Mouse (Mus musculus) yolk sac, embryonic 10.5 days (tissue): Measurements from ENCODE around the gene Rad50.

Experiments used
- DNase-seq: peaks from one replicate; pipeline ENCODE4 v3.0.0-alpha.2; 2017; ENCODE audit warnings: low spot score

Gene Rad50

GRCm38 (mm10) chr11:53698521-53698920 is 8.6 kb downstream of the Rad50 start:
- no peak for DNase-seq

- no peak for DNase-seq
These were observed 15.1 kb downstream of the Rad50 start for GRCm38 (mm10) chr11:53691979-53692378.

GRCm38 (mm10) chr11:53682994-53683530 is 24.1 kb downstream of the Rad50 start:
- no peak for DNase-seq

DNA sequence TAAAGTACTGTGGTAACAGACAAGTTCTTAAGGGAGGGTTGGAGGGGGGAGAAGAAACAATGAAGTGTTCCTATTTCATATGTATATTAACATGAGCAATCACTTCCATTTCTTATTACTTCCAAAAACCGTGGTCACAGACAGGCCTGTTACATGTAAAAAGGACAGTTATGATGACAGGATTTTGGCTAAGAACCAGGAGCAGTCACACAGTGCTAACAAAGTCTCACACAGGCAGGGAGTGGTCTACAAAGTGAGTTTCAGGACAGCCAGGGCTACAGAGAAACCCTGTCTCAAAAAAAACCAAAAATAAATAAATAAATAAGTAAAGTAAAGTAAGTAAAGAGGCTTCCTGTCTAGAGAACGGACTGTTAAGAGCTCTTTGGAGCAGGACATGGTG is 24.9 kb downstream of the Rad50 start:
- no peak for DNase-seq

- DNase-seq, result no peak
These were observed 25.4 kb downstream of the Rad50 start for GRCm38 (mm10) chr11:53681686-53682085.

DNA sequence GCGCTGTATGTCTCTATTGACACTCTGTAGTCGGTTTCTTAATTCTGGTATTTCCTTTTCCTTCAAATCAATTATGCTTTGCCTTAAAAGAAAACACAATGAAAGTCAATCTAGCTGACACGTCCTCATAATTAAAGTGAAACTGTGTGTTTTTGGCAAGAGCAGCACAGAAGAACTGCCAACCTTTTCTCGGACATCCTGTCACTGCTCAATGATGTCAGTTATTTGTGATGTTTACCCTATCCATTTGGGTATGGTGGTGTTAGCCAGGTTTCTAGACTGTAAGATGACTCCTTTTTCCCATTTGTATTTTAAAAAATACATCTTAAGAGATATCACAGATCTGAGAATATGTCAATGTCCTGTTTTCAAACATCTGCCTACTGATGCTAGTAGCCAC is 27.0 kb downstream of the Rad50 start:
- DNase-seq, result no peak

GRCm38 (mm10) chr11:53671414-53671813 is 35.7 kb downstream of the Rad50 start:
- no peak for DNase-seq

DNA sequence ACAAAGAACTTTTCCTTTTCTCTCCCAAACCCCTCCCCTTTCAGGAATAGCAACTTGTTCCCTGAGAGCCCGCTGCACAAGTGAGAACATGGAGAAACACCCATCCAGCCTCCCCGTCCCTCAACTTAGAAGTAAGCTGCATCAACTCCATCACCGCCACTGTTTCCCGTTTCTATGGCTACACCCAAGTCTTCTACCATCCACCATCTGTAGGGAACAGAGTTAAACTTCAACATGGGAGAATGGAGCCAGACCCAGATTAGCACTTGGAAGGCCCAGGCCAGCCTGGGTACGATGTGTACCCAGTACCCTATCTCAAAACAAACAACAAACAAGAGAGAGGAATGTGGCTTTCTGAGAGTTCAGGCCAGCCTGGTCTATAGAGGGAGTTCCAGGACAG is 43.0 kb downstream of the Rad50 start:
- no peak for DNase-seq

GRCm38 (mm10) chr11:53662794-53663674 is 44.1 kb downstream of the Rad50 start:
- no peak for DNase-seq

DNA sequence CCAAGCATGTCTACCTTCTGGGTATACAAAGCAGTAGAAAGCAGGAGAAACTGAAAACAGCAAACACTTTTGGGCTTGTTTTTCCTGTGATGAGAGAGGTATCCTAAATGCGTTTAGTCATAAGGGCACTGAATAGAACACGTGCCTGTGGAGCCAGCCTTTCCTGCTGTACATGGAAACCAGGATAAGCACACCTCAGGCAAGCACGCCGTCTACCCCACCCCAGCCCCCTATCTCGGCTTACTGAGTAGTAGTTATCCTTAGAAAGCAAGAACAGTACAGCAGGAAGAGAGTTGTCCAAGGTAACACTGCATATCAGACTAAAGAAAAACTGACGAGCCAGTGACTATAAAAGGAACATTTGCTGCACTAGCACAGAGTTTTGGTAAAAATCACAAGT is 49.3 kb downstream of the Rad50 start:
- no peak for DNase-seq

GRCm38 (mm10) chr11:53657381-53657780 is 49.7 kb downstream of the Rad50 start:
- DNase-seq, result no peak

DNA sequence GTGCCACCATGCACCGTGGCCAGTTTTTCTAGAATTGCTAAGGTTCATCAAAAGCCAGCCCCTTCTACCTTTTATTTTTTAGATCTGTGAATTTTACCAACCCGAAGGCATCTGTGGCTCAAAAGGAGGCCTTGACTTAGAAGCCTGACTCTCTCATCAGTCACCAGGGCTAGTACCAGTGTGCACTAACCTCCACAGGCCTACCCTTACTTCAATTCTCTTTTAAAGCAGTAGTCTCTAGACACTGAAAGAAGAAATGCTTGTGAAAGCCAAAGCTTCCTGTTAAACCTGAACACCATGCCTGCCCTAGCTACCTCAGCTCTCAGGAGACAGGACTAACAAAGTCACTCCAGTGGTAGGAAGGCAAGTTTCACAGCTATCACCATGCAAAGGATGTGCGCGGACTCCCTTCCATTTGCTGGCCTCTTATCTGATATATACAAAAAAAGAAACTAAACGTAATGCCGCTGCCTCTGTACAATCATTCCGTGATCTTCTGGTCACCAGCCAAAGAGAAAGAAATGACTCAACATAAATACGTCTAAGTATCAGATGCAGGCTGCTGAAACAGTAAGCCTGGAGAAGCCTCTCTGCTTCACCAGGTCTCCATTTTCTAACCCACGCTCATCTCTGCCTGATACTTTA is 50.4 kb downstream of the Rad50 start:
- DNase-seq, result no peak

GRCm38 (mm10) chr11:53655043-53655442 is 52.1 kb downstream of the Rad50 start:
- DNase-seq, result peak; percentile 4

GRCm38 (mm10) chr11:53652427-53652826 is 54.7 kb downstream of the Rad50 start:
- no peak for DNase-seq

- DNase-seq, result no peak
These were observed 55.7 kb downstream of the Rad50 start for GRCm38 (mm10) chr11:53651441-53651840.

- no peak for DNase-seq
These were observed 63.1 kb downstream of the Rad50 start for GRCm38 (mm10) chr11:53644017-53644416.

GRCm38 (mm10) chr11:53642744-53643279 is 64.3 kb downstream of the Rad50 start:
- DNase-seq, result no peak

DNA sequence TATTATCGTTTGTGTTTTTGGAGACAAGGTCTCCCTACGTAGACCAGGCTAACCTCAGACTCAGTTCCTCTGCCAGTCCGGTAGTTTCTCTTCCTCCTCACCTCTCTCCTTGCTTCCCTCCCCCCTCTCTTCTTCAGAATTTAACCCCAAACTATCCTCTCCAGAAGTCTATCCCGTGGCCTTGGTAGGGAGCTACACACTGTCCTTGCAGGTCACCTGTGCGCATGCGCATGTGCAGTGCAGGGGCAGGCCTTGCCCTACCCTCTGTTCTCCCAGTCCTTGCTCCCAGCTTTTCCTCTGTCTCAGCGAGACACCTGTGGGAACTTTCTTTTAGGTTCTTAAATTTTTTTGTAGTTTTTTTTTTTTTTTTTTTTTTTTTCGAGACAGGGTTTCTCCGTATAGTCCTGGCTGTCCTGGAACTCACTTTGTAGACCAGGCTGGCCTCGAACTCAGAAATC is 69.3 kb downstream of the Rad50 start:
- DNase-seq, result no peak

- no peak for DNase-seq
These were observed 69.9 kb downstream of the Rad50 start for GRCm38 (mm10) chr11:53637046-53637802.

- no peak for DNase-seq
These were observed 70.9 kb downstream of the Rad50 start for GRCm38 (mm10) chr11:53636183-53636646.

DNA sequence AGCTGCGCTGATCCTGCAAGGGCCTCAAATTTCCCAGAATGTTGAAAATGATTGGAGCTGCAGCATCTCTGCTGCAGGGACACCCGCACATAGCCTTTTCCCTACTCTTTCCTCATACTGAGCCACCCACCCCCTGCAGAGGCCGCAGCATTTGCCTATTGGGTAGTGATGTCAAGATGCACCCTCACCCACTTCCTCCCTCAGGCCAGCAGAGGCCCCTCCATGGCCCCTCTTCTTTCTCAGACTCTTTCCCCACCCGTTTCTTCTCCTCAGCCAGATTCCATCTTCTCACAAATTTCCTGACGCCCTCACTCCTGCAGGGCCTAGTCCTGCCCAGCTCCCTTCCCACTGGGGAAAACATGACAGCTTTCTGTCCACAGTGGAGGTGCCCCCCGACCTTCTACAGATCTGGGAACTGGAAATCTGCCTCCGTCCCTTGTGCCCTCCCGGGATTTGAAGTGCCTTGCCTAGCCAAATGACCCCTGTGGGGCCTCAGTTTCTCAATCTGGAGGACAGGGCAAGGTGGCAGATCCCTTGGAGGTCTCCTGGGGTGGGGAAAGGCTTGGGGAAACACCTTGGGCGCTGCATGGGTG is 71.4 kb downstream of the Rad50 start:
- no peak for DNase-seq

DNA sequence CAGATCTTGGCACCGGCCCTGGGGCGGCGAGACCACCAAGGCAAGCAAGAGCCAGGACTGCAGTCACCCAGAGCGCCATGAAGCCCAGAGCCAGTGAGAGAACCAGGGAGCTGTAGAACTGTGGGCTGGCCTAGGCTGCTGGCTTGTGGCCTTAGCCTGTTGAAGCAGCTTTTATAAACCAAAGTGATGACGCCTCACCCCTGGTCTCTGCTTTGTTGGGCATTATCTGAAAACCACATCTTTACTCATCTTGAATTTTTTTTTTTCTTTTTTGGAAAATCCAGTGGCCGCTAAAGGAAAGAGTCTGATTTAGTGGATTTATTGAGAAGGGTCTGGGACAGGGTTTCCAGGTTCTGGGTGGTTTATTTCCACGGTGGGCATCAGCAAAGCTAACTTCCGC is 72.6 kb downstream of the Rad50 start, which contains the start of gene Il13:
Gene Il13, minus strand, starts transcription at position 147 of the 400 bp plus-strand sequence.
- DNase-seq, result no peak
